Mouse (Mus musculus) brain, embryonic 14.5 days (tissue): Measurements from ENCODE around the gene Gm6337.
"Not testable (repeated sequence)": the region's sequence is repeated elsewhere in the genome, so short reads cannot be mapped to it uniquely, and the experiment has no call there.

Source experiments
- CTCF ChIP-seq: fragments of 200-500 bp; IDR thresholded peaks from 2 replicates; pipeline ENCODE4 v1.5.1; 2012; ENCODE audit warnings: inconsistent platforms, mild to moderate bottlenecking, moderate library complexity, borderline replicate concordance; ENCODE audit not compliant: insufficient read depth, insufficient read length; ENCODE audit errors: extremely low read depth
- POLR2A ChIP-seq: fragments of 200-500 bp; IDR thresholded peaks from 2 replicates; pipeline ENCODE4 v1.6.1; 2012; ENCODE audit warnings: mild to moderate bottlenecking, inconsistent platforms, borderline replicate concordance; ENCODE audit not compliant: poor library complexity, insufficient read depth, insufficient read length, severe bottlenecking; ENCODE audit errors: extremely low read depth

GRCm38 (mm10) chr14:6107500-6107899 lies 49.4 kb upstream of the Gm6337 start:
- TF ChIP-seq CTCF, POLR2A: not testable (repeated sequence)
